ENCODE assay signal across 38 mouse cellular contexts in the genomic region with DNA sequence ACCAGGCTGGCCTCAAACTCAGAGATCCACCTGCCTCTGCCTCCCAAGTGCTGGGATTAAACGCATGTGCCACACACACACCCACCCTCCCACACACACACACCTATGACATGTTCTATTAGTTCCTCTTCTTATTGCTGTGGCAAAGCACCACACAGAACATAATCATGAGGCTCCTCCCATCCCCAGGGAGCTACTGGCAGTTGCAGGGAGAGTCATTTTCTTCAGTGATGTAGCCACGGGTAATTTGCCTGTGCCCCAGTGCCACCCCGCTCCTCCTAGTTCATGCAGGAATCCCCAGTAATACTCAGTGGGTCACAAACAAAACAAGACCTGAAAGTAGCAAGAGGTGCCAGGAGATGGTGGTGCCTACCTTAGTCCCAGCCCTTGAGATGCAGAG. TPM values are rescaled to one million over a fixed set of nuclear protein-coding genes. Genes with fewer than 3 reads are reported as not detected.
"Had no signal": no experiment of that assay in that cellular context is flagged by ENCODE, and none has a peak within 500 bp of the region (broad histone marks: within the 10 kb centered on the region; RNA-seq: fewer than 3 reads in every experiment).

No protein-coding gene starts in this region.

- H3K27ac ChIP-seq: heart, embryonic 10.5 days; hindbrain, embryonic 10.5 days; hindbrain, embryonic 12.5 days; hindbrain, embryonic 14.5 days; intestine, embryonic 15.5 days; layer of hippocampus, adult 2 months; left cerebral cortex, adult 2 months; limb, embryonic 10.5 days; limb, embryonic 12.5 days had no signal

- H3K9ac ChIP-seq: heart, embryonic 12.5 days; hindbrain, embryonic 12.5 days; hindbrain, embryonic 14.5 days; intestine, embryonic 15.5 days; limb, embryonic 12.5 days had no signal

- H3K27me3 ChIP-seq: heart, embryonic 12.5 days; intestine, embryonic 15.5 days; limb, embryonic 12.5 days had no signal

- H3K9me3 ChIP-seq: heart, embryonic 10.5 days; heart, embryonic 12.5 days; hindbrain, embryonic 10.5 days; hindbrain, embryonic 12.5 days; intestine, embryonic 15.5 days; limb, embryonic 10.5 days; limb, embryonic 12.5 days had no signal

- H3K4me2 ChIP-seq: heart, embryonic 12.5 days; hindbrain, embryonic 12.5 days; hindbrain, embryonic 14.5 days; intestine, embryonic 15.5 days; limb, embryonic 12.5 days; liver, embryonic 11.5 days had no signal

- H3K4me3 ChIP-seq: heart, embryonic 10.5 days; heart, embryonic 12.5 days; hindbrain, embryonic 10.5 days; hindbrain, embryonic 12.5 days; intestine, embryonic 15.5 days; layer of hippocampus, adult 2 months; left cerebral cortex, adult 2 months; limb, embryonic 10.5 days; limb, embryonic 12.5 days had no signal

- ATAC-seq: hindbrain, embryonic 16.5 days; inflammation-experienced regulatory T-cells, adult 6 months; intestine, embryonic 15.5 days; intestine, postnatal 0 days had no signal

- H3K36me3 ChIP-seq: hindbrain, embryonic 12.5 days had no signal

- DNase-seq: gastrocnemius, postnatal 10 days; gastrocnemius, postnatal 25 days; heart, postnatal 10 days; heart, postnatal 4 days; kidney, adult 18-20 months; kidney, adult 8-10 months; kidney, postnatal 10 days; kidney, postnatal 25 days; kidney, postnatal 4 days; liver had no signal

RNA-seq across cellular contexts. Expression of gene Cldn4, which starts 12.1 kb away (rescaled TPM):
- total RNA-seq: gastrocnemius, adult 18-20 months; gastrocnemius, postnatal 10 days; gastrocnemius, postnatal 25 days; gastrocnemius, postnatal 4 days; granulocyte monocyte progenitor cell, adult 5-6 weeks; heart, adult 8-10 months; heart, postnatal 25 days; layer of hippocampus, adult 2 months; layer of hippocampus, postnatal 10 days; layer of hippocampus, postnatal 25 days; left cerebral cortex, adult 2 months; left cerebral cortex, postnatal 14 days; left cerebral cortex, postnatal 36 days had no signal
- polyA plus RNA-seq: hindbrain, embryonic 14.5 days; hindbrain, embryonic 16.5 days; inflammation-experienced regulatory T-cells, adult 6 months had no signal

RNA-seq across cellular contexts. Expression of gene Cldn13, which starts 19.3 kb away (rescaled TPM):
- total RNA-seq: gastrocnemius, adult 18-20 months; gastrocnemius, postnatal 25 days; gastrocnemius, postnatal 4 days; granulocyte monocyte progenitor cell, adult 5-6 weeks; heart, adult 8-10 months; heart, postnatal 10 days; heart, postnatal 25 days; heart, postnatal 4 days; layer of hippocampus, adult 2 months; layer of hippocampus, postnatal 10 days; layer of hippocampus, postnatal 25 days; left cerebral cortex, adult 2 months; left cerebral cortex, postnatal 14 days; left cerebral cortex, postnatal 36 days had no signal
- polyA plus RNA-seq: hindbrain, embryonic 16.5 days; inflammation-experienced regulatory T-cells, adult 6 months; intestine, postnatal 0 days had no signal

RNA-seq across cellular contexts. Expression of gene Tmem270, which starts 28.1 kb away (rescaled TPM):
- total RNA-seq: gastrocnemius, adult 18-20 months; gastrocnemius, postnatal 10 days; gastrocnemius, postnatal 25 days; gastrocnemius, postnatal 4 days; granulocyte monocyte progenitor cell, adult 5-6 weeks; heart, adult 8-10 months; heart, postnatal 10 days; heart, postnatal 25 days; heart, postnatal 4 days; layer of hippocampus, adult 2 months; layer of hippocampus, postnatal 10 days; layer of hippocampus, postnatal 25 days; left cerebral cortex, adult 2 months; left cerebral cortex, postnatal 14 days; left cerebral cortex, postnatal 36 days had no signal
- polyA plus RNA-seq: heart, embryonic 10.5 days; heart, embryonic 12.5 days; heart, embryonic 14.5 days; heart, embryonic 16.5 days; hindbrain, embryonic 10.5 days; hindbrain, embryonic 12.5 days; hindbrain, embryonic 14.5 days; hindbrain, embryonic 16.5 days; inflammation-experienced regulatory T-cells, adult 6 months; intestine, embryonic 15.5 days; intestine, postnatal 0 days; kidney, embryonic 14.5 days; kidney, embryonic 16.5 days; limb, embryonic 10.5 days; limb, embryonic 12.5 days; limb, embryonic 14.5 days; liver, embryonic 11.5 days had no signal

RNA-seq across cellular contexts. Expression of gene Cldn3, which starts 51.3 kb away (rescaled TPM):
- total RNA-seq: gastrocnemius, postnatal 10 days; granulocyte monocyte progenitor cell, adult 5-6 weeks; heart, postnatal 25 days had no signal
- polyA plus RNA-seq: inflammation-experienced regulatory T-cells, adult 6 months had no signal
